Mouse (Mus musculus): Measurements from ENCODE around the gene Dennd5b. TPM values are rescaled to one million over a fixed set of nuclear protein-coding genes. Genes with fewer than 3 reads are reported as not detected.

Dennd5b gene
- polyA plus RNA-seq, 2 experiments: 2.3 to 3.1 TPM

GRCm38 (mm10) chr6:149103451-149103850 lies 2.0 kb upstream of the Dennd5b start:
- no peaks in the 10 kb centered on the region for H3K36me3 ChIP-seq (replicated peaks; ENCODE audit: control insufficient read depth, insufficient read depth, low read depth)
- H3K27me3 ChIP-seq (ENCODE audit: control insufficient read depth, insufficient read depth, low read length): peaks cover 25% of the 10 kb centered on the region
- no peak for DNase-seq (ENCODE audit: low read depth in 3 of 3, low spot score in 3 of 3)
- H3K4me1 ChIP-seq (replicated peaks; ENCODE audit: control insufficient read depth in 2 of 2, insufficient read depth in 2 of 2, low read length in 1 of 2): no peaks in the 10 kb centered on the region
- no peak for ATAC-seq (ENCODE audit: insufficient read depth)
- 57% methylated on average over 1 of the region's 1 CpGs for WGBS (ENCODE audit: insufficient replicate concordance)
- no peaks in the 10 kb centered on the region for H3K9me3 ChIP-seq (ENCODE audit: control insufficient read depth, low read length)
- H3K4me2 ChIP-seq (ENCODE audit: low read depth): no peak overlapping the region
- no peak overlapping the region for H3K4me3 ChIP-seq (ENCODE audit: insufficient read depth in 1 of 2, low read depth in 2 of 2, low read length in 2 of 2)
- no peak overlapping the region for H3K27ac ChIP-seq
- TF ChIP-seq EP300 (IDR thresholded peaks at IDR 0.05; ENCODE audit: low read depth) (no peak), CTCF (IDR thresholded peaks at IDR 0.05; ENCODE audit: low read depth) (no peak)
- no peak overlapping the region for H3K9ac ChIP-seq (replicated peaks)

- no peaks in the 10 kb centered on the region for H3K4me1 ChIP-seq (replicated peaks; ENCODE audit: control insufficient read depth in 2 of 2, insufficient read depth in 2 of 2, low read length in 1 of 2)
- H3K27me3 ChIP-seq (ENCODE audit: control insufficient read depth, insufficient read depth, low read length): peaks cover 25% of the 10 kb centered on the region
- H3K4me3 ChIP-seq (ENCODE audit: insufficient read depth in 1 of 2, low read depth in 2 of 2, low read length in 2 of 2): peak overlapping the region; percentile 52 to 60
- H3K9me3 ChIP-seq (ENCODE audit: control insufficient read depth, low read length): no peaks in the 10 kb centered on the region
- no peak for TF ChIP-seq CTCF (IDR thresholded peaks at IDR 0.05; ENCODE audit: low read depth)
- no peak for TF ChIP-seq EP300 (IDR thresholded peaks at IDR 0.05; ENCODE audit: low read depth)
- no peak overlapping the region for H3K9ac ChIP-seq (replicated peaks)
- H3K4me2 ChIP-seq (ENCODE audit: low read depth): peak overlapping the region; percentile 51
- WGBS (ENCODE audit: insufficient replicate concordance): 9% methylated on average over 7 of the region's 7 CpGs
- DNase-seq (ENCODE audit: low read depth in 3 of 3, low spot score in 3 of 3): no peak
- peak; percentile 36; the same call in 1 of the 2 replicates for ATAC-seq (ENCODE audit: insufficient read depth)
- H3K27ac ChIP-seq: no peak overlapping the region
- H3K36me3 ChIP-seq (replicated peaks; ENCODE audit: control insufficient read depth, insufficient read depth, low read depth): no peaks in the 10 kb centered on the region
Observed at GRCm38 (mm10) chr6:149101943-149102243, 413 bp upstream of the Dennd5b start.

GRCm38 (mm10) chr6:149100174-149101075 lies 1.1 kb downstream of the Dennd5b start:
- Histone ChIP-seq H3K36me3 (replicated peaks; ENCODE audit: control insufficient read depth, insufficient read depth, low read depth) (no peaks in the 10 kb centered on the region), H3K4me1 (replicated peaks; ENCODE audit: control insufficient read depth in 2 of 2, insufficient read depth in 2 of 2, low read length in 1 of 2) (no peaks in the 10 kb centered on the region), H3K27me3 (ENCODE audit: control insufficient read depth, insufficient read depth, low read length) (peaks cover 25% of the 10 kb centered on the region), H3K4me2 (ENCODE audit: low read depth) (peak overlapping the region; percentile 51), H3K9me3 (ENCODE audit: control insufficient read depth, low read length) (no peaks in the 10 kb centered on the region), H3K4me3 (ENCODE audit: insufficient read depth in 1 of 2, low read depth in 2 of 2, low read length in 2 of 2) (peak overlapping the region; percentile 52 to 60), H3K9ac (replicated peaks) (peak overlapping the region; percentile 35), H3K27ac (peak overlapping the region; percentile 16; the same call in 1 of the 2 replicates)
- DNase-seq (ENCODE audit: low read depth in 3 of 3, low spot score in 3 of 3) (peak in 1 of 3 experiments; percentile 9), ATAC-seq (ENCODE audit: insufficient read depth) (peak; percentile 31)
- WGBS (ENCODE audit: insufficient replicate concordance): 2% methylated on average over 52 of the region's 52 CpGs
- no peak for TF ChIP-seq EP300 (IDR thresholded peaks at IDR 0.05; ENCODE audit: low read depth)
- no peak for TF ChIP-seq CTCF (IDR thresholded peaks at IDR 0.05; ENCODE audit: low read depth)

GRCm38 (mm10) chr6:149098993-149099392 lies 2.5 kb downstream of the Dennd5b start:
- H3K9me3 ChIP-seq (ENCODE audit: control insufficient read depth, low read length): no peaks in the 10 kb centered on the region
- TF ChIP-seq CTCF (IDR thresholded peaks at IDR 0.05; ENCODE audit: low read depth) (no peak), EP300 (IDR thresholded peaks at IDR 0.05; ENCODE audit: low read depth) (no peak)

GRCm38 (mm10) chr6:149097276-149097675 lies 4.2 kb downstream of the Dennd5b start:
- Histone ChIP-seq H3K9ac (replicated peaks) (no peak overlapping the region), H3K27ac (no peak overlapping the region), H3K4me2 (ENCODE audit: low read depth) (no peak overlapping the region), H3K9me3 (ENCODE audit: control insufficient read depth, low read length) (no peaks in the 10 kb centered on the region), H3K27me3 (ENCODE audit: control insufficient read depth, insufficient read depth, low read length) (peaks cover 21% of the 10 kb centered on the region), H3K36me3 (replicated peaks; ENCODE audit: control insufficient read depth, insufficient read depth, low read depth) (no peaks in the 10 kb centered on the region), H3K4me1 (replicated peaks; ENCODE audit: control insufficient read depth in 2 of 2, insufficient read depth in 2 of 2, low read length in 1 of 2) (peaks cover 0 to 5% of the 10 kb centered on the region in 2 experiments; a peak in 1 of 4 replicates), H3K4me3 (ENCODE audit: insufficient read depth in 1 of 2, low read depth in 2 of 2, low read length in 2 of 2) (no peak overlapping the region)
- ATAC-seq (ENCODE audit: insufficient read depth): no peak
- 57% methylated on average over 1 of the region's 1 CpGs for WGBS (ENCODE audit: insufficient replicate concordance)
- TF ChIP-seq CTCF (IDR thresholded peaks at IDR 0.05; ENCODE audit: low read depth) (no peak), EP300 (IDR thresholded peaks at IDR 0.05; ENCODE audit: low read depth) (no peak)
- no peak for DNase-seq (ENCODE audit: low read depth in 3 of 3, low spot score in 3 of 3)

More at GRCm38 (mm10) chr6:149098993-149099392, 2.5 kb downstream of the Dennd5b start:
- H3K27ac ChIP-seq: no peak overlapping the region
- H3K9ac ChIP-seq (replicated peaks): no peak overlapping the region
- no peak overlapping the region for H3K4me3 ChIP-seq (ENCODE audit: insufficient read depth in 1 of 2, low read depth in 2 of 2, low read length in 2 of 2)
- H3K4me1 ChIP-seq (replicated peaks; ENCODE audit: control insufficient read depth in 2 of 2, insufficient read depth in 2 of 2, low read length in 1 of 2): peaks cover 0 to 1% of the 10 kb centered on the region in 2 experiments; a peak in 1 of 4 replicates
- H3K27me3 ChIP-seq (ENCODE audit: control insufficient read depth, insufficient read depth, low read length): peaks cover 25% of the 10 kb centered on the region
- DNase-seq (ENCODE audit: low read depth in 3 of 3, low spot score in 3 of 3): no peak
- peak overlapping the region; percentile 13; the same call in 1 of the 2 replicates for H3K4me2 ChIP-seq (ENCODE audit: low read depth)
- ATAC-seq (ENCODE audit: insufficient read depth): no peak
- H3K36me3 ChIP-seq (replicated peaks; ENCODE audit: control insufficient read depth, insufficient read depth, low read depth): no peaks in the 10 kb centered on the region

All from liver, embryonic 14.5 days (tissue).